Mouse (Mus musculus) lung, adult 2 months (tissue): ENCODE measurements around the gene Iah1.

Source experiments
- CTCF ChIP-seq: fragments of 200-500 bp; IDR thresholded peaks from 2 replicates; pipeline ENCODE4 v1.5.1; 2011; ENCODE audit warnings: mild to moderate bottlenecking, low read length, control low read depth; ENCODE audit not compliant: insufficient read depth
- POLR2A ChIP-seq: fragments of 200-500 bp; IDR thresholded peaks from 2 replicates; pipeline ENCODE4 v1.6.1; 2011; ENCODE audit warnings: low read depth, mild to moderate bottlenecking, control low read depth, low read length, borderline replicate concordance; ENCODE audit errors: extremely low read depth

DNA sequence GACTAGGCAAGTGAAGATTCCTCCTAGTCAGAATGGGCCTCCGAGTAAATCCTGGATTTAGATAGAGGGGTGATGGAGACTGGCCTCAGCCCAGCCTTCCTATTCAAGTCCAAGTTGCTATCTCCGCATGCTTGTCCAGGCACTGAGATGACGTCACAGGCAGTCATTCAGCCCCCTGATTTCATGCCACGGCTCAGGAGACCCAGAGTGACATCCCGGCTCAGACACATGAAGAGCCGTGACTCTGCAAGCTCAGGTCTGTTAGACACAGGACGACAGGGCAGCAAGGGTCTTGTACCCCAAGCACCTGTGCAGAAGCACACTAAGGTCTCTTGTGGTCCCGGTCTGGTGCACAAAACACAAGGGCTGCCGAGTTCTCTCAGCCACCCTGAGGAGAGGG lies 6.7 kb downstream of the Iah1 start:
- TF ChIP-seq CTCF (no peak), POLR2A (no peak)
